Mouse (Mus musculus): Measurements from ENCODE around the gene Lclat1. TPM values are rescaled to one million over a fixed set of nuclear protein-coding genes. Genes with fewer than 3 reads are reported as not detected.

Lclat1 gene
- polyA plus RNA-seq, 1 experiment from 2014 or later = 20.5 TPM

GRCm38 (mm10) chr17:73231337-73231736 lies 123.6 kb downstream of the Lclat1 start:
- Histone ChIP-seq H3K9me3 (ENCODE audit: control insufficient read depth, low read length) (no peaks in the 10 kb centered on the region), H3K27ac (ENCODE audit: low read length) (no peak overlapping the region), H3K36me3 (ENCODE audit: control insufficient read depth, insufficient read depth, low read length) (no peaks in the 10 kb centered on the region), H3K4me1 (replicated peaks; ENCODE audit: control insufficient read depth, insufficient read depth, low read length) (no peaks in the 10 kb centered on the region), H3K4me3 (ENCODE audit: low read length) (no peak overlapping the region), H3K9ac (ENCODE audit: low read length) (no peak overlapping the region), H3K4me2 (ENCODE audit: low read depth, low read length) (no peak overlapping the region), H3K27me3 (ENCODE audit: control insufficient read depth, insufficient read depth, low read depth, low read length) (no peaks in the 10 kb centered on the region)
- no peak for ATAC-seq (ENCODE audit: low read depth)
- 84% methylated on average over 1 of the region's 1 CpGs for WGBS

- no peaks in the 10 kb centered on the region for H3K9me3 ChIP-seq (ENCODE audit: control insufficient read depth, low read length)
- no peak overlapping the region for H3K4me3 ChIP-seq (ENCODE audit: low read length)
- no peaks in the 10 kb centered on the region for H3K36me3 ChIP-seq (ENCODE audit: control insufficient read depth, insufficient read depth, low read length)
- 92% methylated on average over 2 of the region's 2 CpGs for WGBS
- no peaks in the 10 kb centered on the region for H3K27me3 ChIP-seq (ENCODE audit: control insufficient read depth, insufficient read depth, low read depth, low read length)
- H3K4me1 ChIP-seq (replicated peaks; ENCODE audit: control insufficient read depth, insufficient read depth, low read length) = 0 out of 2 replicates have a peak, but pooled peaks cover 2% of the 10 kb centered on the region
- no peak overlapping the region for H3K27ac ChIP-seq (ENCODE audit: low read length)
- no peak overlapping the region for H3K9ac ChIP-seq (ENCODE audit: low read length)
- ATAC-seq (ENCODE audit: low read depth) = no peak
- no peak overlapping the region for H3K4me2 ChIP-seq (ENCODE audit: low read depth, low read length)
Measured at GRCm38 (mm10) chr17:73232593-73232992, 124.8 kb downstream of the Lclat1 start.

GRCm38 (mm10) chr17:73233975-73234374 lies 126.2 kb downstream of the Lclat1 start:
- no peak overlapping the region for H3K27ac ChIP-seq (ENCODE audit: low read length)
- 0 out of 2 replicates have a peak, but pooled peaks cover 2% of the 10 kb centered on the region for H3K4me1 ChIP-seq (replicated peaks; ENCODE audit: control insufficient read depth, insufficient read depth, low read length)
- H3K4me3 ChIP-seq (ENCODE audit: low read length) = no peak overlapping the region
- H3K9ac ChIP-seq (ENCODE audit: low read length) = no peak overlapping the region
- no peaks in the 10 kb centered on the region for H3K9me3 ChIP-seq (ENCODE audit: control insufficient read depth, low read length)
- no peak for ATAC-seq (ENCODE audit: low read depth)
- H3K36me3 ChIP-seq (ENCODE audit: control insufficient read depth, insufficient read depth, low read length) = no peaks in the 10 kb centered on the region
- WGBS = 88% methylated on average over 1 of the region's 1 CpGs
- H3K4me2 ChIP-seq (ENCODE audit: low read depth, low read length) = no peak overlapping the region
- H3K27me3 ChIP-seq (ENCODE audit: control insufficient read depth, insufficient read depth, low read depth, low read length) = no peaks in the 10 kb centered on the region

- no peaks in the 10 kb centered on the region for H3K27me3 ChIP-seq (ENCODE audit: control insufficient read depth, insufficient read depth, low read depth, low read length)
- H3K9me3 ChIP-seq (ENCODE audit: control insufficient read depth, low read length) = no peaks in the 10 kb centered on the region
- H3K9ac ChIP-seq (ENCODE audit: low read length) = no peak overlapping the region
- no peak overlapping the region for H3K27ac ChIP-seq (ENCODE audit: low read length)
- ATAC-seq (ENCODE audit: low read depth) = peak; percentile 31; the same call in 1 of the 2 replicates
- no peak overlapping the region for H3K4me2 ChIP-seq (ENCODE audit: low read depth, low read length)
- no peak overlapping the region for H3K4me3 ChIP-seq (ENCODE audit: low read length)
- H3K4me1 ChIP-seq (replicated peaks; ENCODE audit: control insufficient read depth, insufficient read depth, low read length) = 0 out of 2 replicates have a peak, but pooled peaks cover 2% of the 10 kb centered on the region
- WGBS = 63% methylated on average over 3 of the region's 3 CpGs
- H3K36me3 ChIP-seq (ENCODE audit: control insufficient read depth, insufficient read depth, low read length) = no peaks in the 10 kb centered on the region; the same call in 1 of the 2 replicates
Measured at GRCm38 (mm10) chr17:73237178-73237853, 129.5 kb downstream of the Lclat1 start.

- H3K27me3 ChIP-seq (ENCODE audit: control insufficient read depth, insufficient read depth, low read depth, low read length) = no peaks in the 10 kb centered on the region
- no peak overlapping the region for H3K9ac ChIP-seq (ENCODE audit: low read length)
- no peak overlapping the region for H3K27ac ChIP-seq (ENCODE audit: low read length)
- H3K9me3 ChIP-seq (ENCODE audit: control insufficient read depth, low read length) = no peaks in the 10 kb centered on the region
- 77% methylated on average over 5 of the region's 5 CpGs for WGBS
- 0 out of 2 replicates have a peak, but pooled peaks cover 2% of the 10 kb centered on the region for H3K4me1 ChIP-seq (replicated peaks; ENCODE audit: control insufficient read depth, insufficient read depth, low read length)
- ATAC-seq (ENCODE audit: low read depth) = no peak
- H3K4me3 ChIP-seq (ENCODE audit: low read length) = no peak overlapping the region
- H3K4me2 ChIP-seq (ENCODE audit: low read depth, low read length) = no peak overlapping the region
- no peaks in the 10 kb centered on the region; the same call in 1 of the 2 replicates for H3K36me3 ChIP-seq (ENCODE audit: control insufficient read depth, insufficient read depth, low read length)
Measured at GRCm38 (mm10) chr17:73238501-73238900, 130.7 kb downstream of the Lclat1 start.

- no peaks in the 10 kb centered on the region for H3K9me3 ChIP-seq (ENCODE audit: control insufficient read depth, low read length)
- no peaks in the 10 kb centered on the region for H3K27me3 ChIP-seq (ENCODE audit: control insufficient read depth, insufficient read depth, low read depth, low read length)
- ATAC-seq (ENCODE audit: low read depth) = no peak
- no peak overlapping the region for H3K4me2 ChIP-seq (ENCODE audit: low read depth, low read length)
- no peak overlapping the region for H3K4me3 ChIP-seq (ENCODE audit: low read length)
- 74% methylated on average over 5 of the region's 5 CpGs for WGBS
- no peak overlapping the region for H3K9ac ChIP-seq (ENCODE audit: low read length)
- no peaks in the 10 kb centered on the region; the same call in 1 of the 2 replicates for H3K36me3 ChIP-seq (ENCODE audit: control insufficient read depth, insufficient read depth, low read length)
- H3K27ac ChIP-seq (ENCODE audit: low read length) = no peak overlapping the region
- 0 out of 2 replicates have a peak, but pooled peaks cover 2% of the 10 kb centered on the region for H3K4me1 ChIP-seq (replicated peaks; ENCODE audit: control insufficient read depth, insufficient read depth, low read length)
Measured at GRCm38 (mm10) chr17:73241085-73241848, 133.5 kb downstream of the Lclat1 start.

- H3K4me3 ChIP-seq (ENCODE audit: low read length) = no peak overlapping the region
- no peaks in the 10 kb centered on the region for H3K27me3 ChIP-seq (ENCODE audit: control insufficient read depth, insufficient read depth, low read depth, low read length)
- no peaks in the 10 kb centered on the region for H3K4me1 ChIP-seq (replicated peaks; ENCODE audit: control insufficient read depth, insufficient read depth, low read length)
- no peak overlapping the region for H3K4me2 ChIP-seq (ENCODE audit: low read depth, low read length)
- WGBS = 87% methylated on average over 6 of the region's 6 CpGs
- no peaks in the 10 kb centered on the region; the same call in 1 of the 2 replicates for H3K36me3 ChIP-seq (ENCODE audit: control insufficient read depth, insufficient read depth, low read length)
- no peak overlapping the region for H3K9ac ChIP-seq (ENCODE audit: low read length)
- H3K27ac ChIP-seq (ENCODE audit: low read length) = no peak overlapping the region
- ATAC-seq (ENCODE audit: low read depth) = no peak
- H3K9me3 ChIP-seq (ENCODE audit: control insufficient read depth, low read length) = no peaks in the 10 kb centered on the region
Measured at GRCm38 (mm10) chr17:73243676-73244075, 135.9 kb downstream of the Lclat1 start.

DNA sequence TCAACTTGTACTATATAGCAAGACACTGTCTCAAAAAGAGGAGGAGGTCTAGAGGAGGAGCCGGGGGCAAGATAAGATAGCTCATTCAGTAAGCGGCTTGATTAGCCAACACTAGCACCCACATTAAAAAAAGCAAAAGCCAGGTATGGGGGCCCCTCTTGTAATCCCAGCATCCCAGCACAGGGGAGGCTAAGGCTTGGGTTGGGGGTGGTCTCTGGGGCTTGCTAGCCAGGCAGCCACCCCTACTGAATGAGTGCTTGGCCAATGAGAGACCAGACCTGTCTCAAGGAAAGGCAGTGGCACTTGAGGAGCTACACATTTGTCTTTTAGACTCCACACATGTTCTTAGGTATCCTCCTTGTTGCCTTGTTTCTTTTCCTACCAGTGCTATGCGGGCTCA lies 136.8 kb downstream of the Lclat1 start:
- H3K4me3 ChIP-seq (ENCODE audit: low read length) = no peak overlapping the region
- H3K36me3 ChIP-seq (ENCODE audit: control insufficient read depth, insufficient read depth, low read length) = no peaks in the 10 kb centered on the region; the same call in 1 of the 2 replicates
- no peaks in the 10 kb centered on the region for H3K27me3 ChIP-seq (ENCODE audit: control insufficient read depth, insufficient read depth, low read depth, low read length)
- ATAC-seq (ENCODE audit: low read depth) = no peak
- H3K9me3 ChIP-seq (ENCODE audit: control insufficient read depth, low read length) = no peaks in the 10 kb centered on the region
- H3K4me1 ChIP-seq (replicated peaks; ENCODE audit: control insufficient read depth, insufficient read depth, low read length) = no peaks in the 10 kb centered on the region
- H3K27ac ChIP-seq (ENCODE audit: low read length) = no peak overlapping the region
- no peak overlapping the region for H3K9ac ChIP-seq (ENCODE audit: low read length)
- 91% methylated on average over 3 of the region's 3 CpGs for WGBS
- H3K4me2 ChIP-seq (ENCODE audit: low read depth, low read length) = no peak overlapping the region

DNA sequence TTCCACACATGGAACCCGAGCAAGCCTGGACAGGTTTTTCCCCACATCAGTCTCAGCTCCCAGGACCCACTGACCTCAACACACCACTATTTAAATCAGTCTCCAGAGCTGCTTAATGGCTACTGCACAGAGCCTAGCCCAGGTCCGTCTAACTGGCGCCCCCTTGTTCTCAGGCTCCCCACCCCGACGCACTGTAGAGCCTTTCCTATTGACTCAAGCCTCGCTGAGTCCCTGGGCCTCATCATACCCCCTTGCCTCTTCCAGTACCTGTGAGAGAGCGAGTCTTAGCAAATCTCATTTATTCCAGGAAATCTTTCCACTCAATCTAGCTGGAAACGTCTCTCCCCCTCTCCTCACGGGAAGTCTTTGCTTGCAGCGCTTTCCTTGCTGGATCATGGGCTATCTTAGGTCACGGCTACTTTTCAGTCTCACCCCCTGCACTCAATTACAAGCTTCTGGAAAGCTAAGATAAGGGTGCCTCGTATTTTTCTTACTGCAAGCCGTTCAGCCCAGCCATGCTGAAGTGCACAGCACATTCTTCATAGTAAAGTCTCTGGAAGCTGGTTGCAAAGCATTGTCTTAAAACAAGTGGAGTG lies 137.4 kb downstream of the Lclat1 start:
- H3K4me2 ChIP-seq (ENCODE audit: low read depth, low read length) = no peak overlapping the region
- no peaks in the 10 kb centered on the region for H3K4me1 ChIP-seq (replicated peaks; ENCODE audit: control insufficient read depth, insufficient read depth, low read length)
- H3K4me3 ChIP-seq (ENCODE audit: low read length) = no peak overlapping the region
- ATAC-seq (ENCODE audit: low read depth) = no peak; the same call in 1 of the 2 replicates
- H3K27me3 ChIP-seq (ENCODE audit: control insufficient read depth, insufficient read depth, low read depth, low read length) = no peaks in the 10 kb centered on the region
- H3K9me3 ChIP-seq (ENCODE audit: control insufficient read depth, low read length) = no peaks in the 10 kb centered on the region
- H3K27ac ChIP-seq (ENCODE audit: low read length) = no peak overlapping the region
- H3K36me3 ChIP-seq (ENCODE audit: control insufficient read depth, insufficient read depth, low read length) = no peaks in the 10 kb centered on the region; the same call in 1 of the 2 replicates
- 43% methylated on average over 13 of the region's 13 CpGs for WGBS
- no peak overlapping the region for H3K9ac ChIP-seq (ENCODE audit: low read length)
